Mouse (Mus musculus) embryo, embryonic 10 days (tissue): ENCODE results near the gene Speg.

Experiments
- DNase-seq: peaks from one replicate; pipeline ENCODE4 v3.0.0-alpha.2; 2015; ENCODE audit warnings: low spot score

Speg gene

GRCm38 (mm10) chr1:75393846-75394245, 18.7 kb downstream of the Speg start:
- DNase-seq = no peak

GRCm38 (mm10) chr1:75398761-75399402, 23.8 kb downstream of the Speg start:
- DNase-seq = peak; percentile 93

GRCm38 (mm10) chr1:75399755-75400492, 24.8 kb downstream of the Speg start:
- peak; percentile 88 for DNase-seq

- DNase-seq = no peak
Measured at GRCm38 (mm10) chr1:75400493-75401115, 25.5 kb downstream of the Speg start.

GRCm38 (mm10) chr1:75405547-75405946, 30.4 kb downstream of the Speg start:
- no peak for DNase-seq

- DNase-seq = no peak
Measured at GRCm38 (mm10) chr1:75406173-75406572, 31.1 kb downstream of the Speg start.

- DNase-seq = no peak
Measured at GRCm38 (mm10) chr1:75407056-75407455, 32.0 kb downstream of the Speg start.

GRCm38 (mm10) chr1:75408210-75408609, 33.1 kb downstream of the Speg start:
- no peak for DNase-seq

GRCm38 (mm10) chr1:75409950-75410349, 34.9 kb downstream of the Speg start:
- DNase-seq = no peak

- DNase-seq = no peak
Measured at GRCm38 (mm10) chr1:75412196-75412595, 37.1 kb downstream of the Speg start.

GRCm38 (mm10) chr1:75413749-75414148, 38.7 kb downstream of the Speg start:
- DNase-seq = peak; percentile 55

GRCm38 (mm10) chr1:75421794-75422193, 46.7 kb downstream of the Speg start:
- no peak for DNase-seq

GRCm38 (mm10) chr1:75422216-75422822, 47.2 kb downstream of the Speg start:
- DNase-seq = no peak

- peak; percentile 71 for DNase-seq
Measured at GRCm38 (mm10) chr1:75422823-75423471, 47.9 kb downstream of the Speg start.

GRCm38 (mm10) chr1:75423780-75424390, 48.8 kb downstream of the Speg start:
- DNase-seq = no peak

GRCm38 (mm10) chr1:75425796-75426471, 50.8 kb downstream of the Speg start:
- peak; percentile 73 for DNase-seq

- DNase-seq = peak; percentile 92
Measured at GRCm38 (mm10) chr1:75435475-75436328, 60.6 kb downstream of the Speg start, which contains the start of gene Gmppa. Gene Gmppa (plus strand): TSS chr1:75435930.

GRCm38 (mm10) chr1:75438782-75439181, 63.7 kb downstream of the Speg start:
- DNase-seq = no peak

GRCm38 (mm10) chr1:75440661-75441060, 65.6 kb downstream of the Speg start:
- no peak for DNase-seq

- no peak for DNase-seq
Measured at GRCm38 (mm10) chr1:75441471-75441996, 66.4 kb downstream of the Speg start.
